Mouse (Mus musculus): ENCODE data around the gene Gm45711.
"Not testable (repeated sequence)": the region's sequence is repeated elsewhere in the genome, so short reads cannot be mapped to it uniquely, and the experiment has no call there.

The Gm45711 gene

GRCm38 (mm10) chr8:104309441-104310155 is at the start of gene Gm45711, which contains the start of gene Cmtm1:
Gene Gm45711, minus strand, starts transcription at chr8:104310081.
Gene Cmtm1, minus strand, starts transcription at chr8:104310145.
- not testable (repeated sequence) for DNase-seq (ENCODE audit: low spot score in 2 of 2)

GRCm38 (mm10) chr8:104358637-104359036 is 48.8 kb upstream of the Gm45711 start:
- no peak for DNase-seq (ENCODE audit: low spot score in 2 of 2)

GRCm38 (mm10) chr8:104354504-104354903 is 44.6 kb upstream of the Gm45711 start:
- no peak for DNase-seq (ENCODE audit: low spot score in 2 of 2)

GRCm38 (mm10) chr8:104353186-104353585 is 43.3 kb upstream of the Gm45711 start:
- no peak for DNase-seq (ENCODE audit: low spot score in 2 of 2)

DNA sequence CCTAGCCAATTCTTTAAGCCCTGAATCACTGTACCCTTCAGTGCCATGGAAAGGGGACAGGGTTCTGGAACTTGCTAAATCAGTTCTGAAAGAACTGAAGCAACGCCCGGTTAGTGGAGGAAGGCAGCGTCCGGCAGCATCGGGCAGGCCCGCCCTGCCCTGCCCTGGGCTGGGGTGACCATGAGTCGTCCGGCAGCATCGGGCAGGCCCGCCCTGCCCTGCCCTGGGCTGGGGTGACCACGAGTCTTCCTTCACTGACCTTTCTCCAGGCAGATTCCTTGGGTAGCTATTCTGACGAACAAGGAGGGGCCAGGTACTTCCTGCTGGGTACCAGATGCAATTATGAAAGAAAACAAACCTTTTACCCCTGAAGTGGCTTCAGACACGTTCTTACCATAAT is 40.2 kb upstream of the Gm45711 start:
- DNase-seq (ENCODE audit: low spot score in 2 of 2) = no peak

- no peak for DNase-seq (ENCODE audit: low spot score in 2 of 2)
Observed at GRCm38 (mm10) chr8:104348971-104349370, 39.1 kb upstream of the Gm45711 start.

GRCm38 (mm10) chr8:104346706-104347105 is 36.8 kb upstream of the Gm45711 start:
- no peak for DNase-seq (ENCODE audit: low spot score in 2 of 2)

- no peak for DNase-seq (ENCODE audit: low spot score in 2 of 2)
Observed at GRCm38 (mm10) chr8:104344622-104345021, 34.7 kb upstream of the Gm45711 start.

- DNase-seq (ENCODE audit: low spot score in 2 of 2) = peak; percentile 36 to 87
Observed at GRCm38 (mm10) chr8:104343957-104344356, 34.1 kb upstream of the Gm45711 start.

GRCm38 (mm10) chr8:104342426-104342825 is 32.5 kb upstream of the Gm45711 start:
- no peak for DNase-seq (ENCODE audit: low spot score in 2 of 2)

- no peak for DNase-seq (ENCODE audit: low spot score in 2 of 2)
Observed at GRCm38 (mm10) chr8:104341678-104342077, 31.8 kb upstream of the Gm45711 start.

DNA sequence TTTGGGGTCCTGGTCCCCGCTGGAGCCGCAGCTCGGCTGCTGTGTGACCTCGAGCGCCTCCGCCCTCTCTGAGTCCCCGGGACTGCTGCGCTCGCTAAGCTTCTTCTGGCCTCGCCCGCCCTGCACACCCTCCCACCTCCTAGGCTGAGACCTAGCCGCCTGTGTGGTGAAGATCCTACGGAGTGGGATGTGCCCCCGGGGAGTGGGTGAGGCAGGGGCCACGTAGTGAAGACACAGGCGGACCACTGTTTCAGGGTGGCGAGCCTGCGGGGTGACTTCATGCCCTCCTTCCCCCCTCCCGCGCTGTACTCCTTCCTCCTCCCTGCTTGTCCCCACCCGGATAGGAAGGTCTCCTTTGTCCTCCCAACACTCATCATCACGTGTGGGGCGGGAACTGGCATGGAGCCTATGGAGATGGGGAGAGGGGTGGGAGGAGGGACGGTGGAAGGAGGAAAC is 31.3 kb upstream of the Gm45711 start:
- DNase-seq (ENCODE audit: low spot score in 2 of 2) = peak in 1 of 2 experiments; percentile 39

DNA sequence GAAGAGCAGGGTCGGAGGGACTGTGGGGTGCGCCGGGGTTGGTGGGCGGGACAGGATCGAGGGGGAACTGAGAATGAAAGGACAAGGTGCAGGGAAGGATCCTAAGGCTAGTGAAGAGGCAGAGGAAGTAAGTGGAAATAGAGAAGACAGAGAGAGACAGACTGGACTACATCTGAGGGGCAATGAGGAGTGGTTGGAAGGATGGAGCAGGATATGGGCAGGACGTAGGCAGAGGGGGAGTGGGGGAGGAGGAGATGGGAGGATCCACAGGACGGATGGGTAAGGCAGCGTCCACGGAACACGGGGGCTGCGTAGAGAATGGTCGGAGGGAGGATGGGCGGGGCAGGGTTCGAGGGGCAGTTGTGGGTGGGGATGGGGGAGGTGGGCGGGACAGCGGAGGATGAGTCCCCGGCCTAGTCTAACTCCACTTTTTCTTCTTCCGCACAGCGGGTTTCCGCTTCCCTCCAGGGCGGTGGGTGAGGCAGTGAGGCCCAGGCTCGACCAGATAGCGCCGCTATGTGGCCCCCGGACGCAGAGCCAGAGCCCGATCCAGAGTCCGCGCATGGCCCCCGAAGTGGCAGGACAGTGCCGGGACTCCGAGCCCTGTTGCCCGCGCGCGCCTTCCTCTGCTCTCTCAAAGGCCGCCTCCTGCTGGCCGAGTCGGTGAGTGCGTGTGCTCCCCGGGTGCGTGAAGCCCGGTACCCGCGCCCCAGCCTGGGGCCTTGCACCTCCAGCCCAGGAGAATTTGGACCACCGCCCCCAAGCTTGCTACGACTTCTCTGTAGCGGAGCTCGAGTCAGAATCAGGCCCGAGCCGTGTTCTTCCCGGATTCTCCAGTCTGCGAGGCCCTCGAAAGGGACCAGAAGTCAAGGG is 30.6 kb upstream of the Gm45711 start:
- DNase-seq (ENCODE audit: low spot score in 2 of 2) = peak in 1 of 2 experiments; percentile 63

- no peak for DNase-seq (ENCODE audit: low spot score in 2 of 2)
Observed at GRCm38 (mm10) chr8:104339983-104340232, 30.0 kb upstream of the Gm45711 start.

- peak in 1 of 2 experiments; percentile 20 for DNase-seq (ENCODE audit: low spot score in 2 of 2)
Observed at GRCm38 (mm10) chr8:104339229-104339982, 29.5 kb upstream of the Gm45711 start, which contains the start of gene Cmtm3. Gene Cmtm3, plus strand, starts transcription at chr8:104339410.

DNA sequence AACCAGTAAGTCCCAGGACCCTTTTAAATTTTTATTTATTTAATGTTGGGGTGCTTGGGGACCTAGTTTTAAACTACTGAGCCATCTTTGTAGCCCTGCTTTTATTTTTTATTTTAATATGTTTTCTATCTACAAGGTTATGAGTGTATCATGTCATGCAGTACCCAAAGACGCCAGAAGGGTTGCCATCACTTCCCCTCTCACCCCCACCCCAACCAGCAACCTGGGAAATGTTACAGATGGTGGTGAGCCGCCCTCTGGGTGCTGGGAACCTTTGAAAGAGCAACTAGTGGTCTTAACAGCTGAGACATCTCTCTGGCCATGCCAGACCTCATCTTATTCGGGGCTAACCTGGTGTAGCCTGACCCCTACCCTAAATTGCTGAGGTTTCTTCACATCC is 28.0 kb upstream of the Gm45711 start:
- DNase-seq (ENCODE audit: low spot score in 2 of 2) = no peak

DNA sequence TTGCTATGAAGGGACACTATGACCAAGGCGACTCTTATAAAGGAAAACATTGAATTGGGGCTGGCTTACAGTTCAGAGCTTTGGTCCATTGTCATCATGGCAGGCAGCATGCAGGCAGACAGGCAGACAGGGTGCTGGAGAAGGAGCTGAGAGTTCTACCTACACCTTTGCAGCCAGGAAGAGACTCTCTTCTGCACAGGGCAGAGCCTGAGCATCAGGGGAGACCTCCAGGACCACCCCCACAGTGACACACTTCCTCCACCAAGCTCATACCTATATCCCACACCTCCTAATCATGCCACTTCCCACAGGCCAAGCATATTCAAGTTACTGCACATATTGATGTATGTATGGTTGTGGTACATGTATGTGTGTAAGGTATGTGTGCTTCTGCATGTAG is 26.9 kb upstream of the Gm45711 start:
- no peak for DNase-seq (ENCODE audit: low spot score in 2 of 2)

DNA sequence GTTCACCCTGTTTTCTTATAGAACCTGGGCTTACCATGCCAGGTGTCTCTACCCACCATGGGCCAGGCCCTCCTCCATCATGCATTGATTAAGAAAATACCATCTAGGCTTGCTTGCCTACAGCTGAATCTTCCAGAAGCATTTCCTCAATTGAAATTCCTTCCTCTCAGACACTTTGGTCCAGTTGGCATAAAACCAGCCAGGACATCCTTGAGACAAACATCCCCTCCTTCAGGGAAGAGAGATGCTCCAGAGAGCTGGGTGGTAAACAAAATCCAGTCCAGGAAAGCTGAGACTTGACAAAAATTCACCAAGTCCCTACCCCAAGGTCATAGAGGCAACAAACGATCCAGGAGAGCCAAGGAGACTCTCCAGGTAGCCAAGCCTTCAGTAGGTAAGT is 24.3 kb upstream of the Gm45711 start:
- no peak for DNase-seq (ENCODE audit: low spot score in 2 of 2)

DNA sequence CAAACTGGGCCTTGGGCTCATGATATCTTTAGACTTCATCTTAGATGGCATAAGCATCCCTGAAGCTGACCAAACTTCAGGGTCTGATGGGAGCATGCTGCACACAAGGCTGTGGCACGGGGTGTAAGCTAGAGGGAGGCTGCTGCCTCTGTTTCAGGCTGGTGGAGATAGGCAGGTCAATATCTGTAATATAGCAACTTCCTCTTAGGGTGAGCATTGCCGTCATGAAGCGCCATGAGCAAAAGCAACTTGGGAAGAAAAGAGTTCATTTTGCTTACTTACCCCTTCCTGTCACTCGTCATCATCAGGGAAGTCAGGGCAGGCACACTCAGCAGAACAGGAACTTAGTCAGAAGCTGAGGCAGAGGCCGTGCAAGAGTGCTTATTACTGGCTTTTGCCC is 23.9 kb upstream of the Gm45711 start:
- DNase-seq (ENCODE audit: low spot score in 2 of 2) = no peak

- DNase-seq (ENCODE audit: low spot score in 2 of 2) = no peak
Observed at GRCm38 (mm10) chr8:104332665-104333631, 23.1 kb upstream of the Gm45711 start.

- DNase-seq (ENCODE audit: low spot score in 2 of 2) = not testable (repeated sequence)
Observed at GRCm38 (mm10) chr8:104321930-104322329, 12.0 kb upstream of the Gm45711 start, which contains the start of gene Cmtm2b. Gene Cmtm2b, plus strand, starts transcription at chr8:104322230.
